Mouse (Mus musculus) forebrain, embryonic 15.5 days (tissue): ENCODE data around the gene Sec1. TPM values are rescaled to one million over a fixed set of nuclear protein-coding genes. Genes with fewer than 3 reads are reported as not detected.

Source experiments
- ATAC-seq: fragments of 200-750 bp; cut with Nextera tagmentation; replicated peaks from 2 replicates; pipeline ENCODE4 v1.8.0; 2017; ENCODE audit warnings: mild to moderate bottlenecking, moderate TSS enrichment, moderate library complexity
- H3K27ac ChIP-seq: fragments of 300-500 bp; sonication (generic); replicated peaks from 2 replicates; pipeline ENCODE4 v1.5.1; 2015; ENCODE audit warnings: mild to moderate bottlenecking, inconsistent platforms
- H3K27me3 ChIP-seq: fragments of 300-500 bp; sonication (generic); 2 replicates; pipeline ENCODE4 v1.6.1; 2015; ENCODE audit warnings: inconsistent platforms
- H3K36me3 ChIP-seq: fragments of 300-500 bp; sonication (generic); 2 replicates; pipeline ENCODE4 v1.6.1; 2015; ENCODE audit warnings: mild to moderate bottlenecking, inconsistent platforms
- H3K4me1 ChIP-seq: fragments of 300-500 bp; sonication (generic); 2 replicates; pipeline ENCODE4 v1.6.1; 2015; ENCODE audit warnings: inconsistent platforms
- H3K4me2 ChIP-seq: fragments of 300-500 bp; sonication (generic); replicated peaks from 2 replicates; pipeline ENCODE4 v1.6.1; 2015; ENCODE audit warnings: mild to moderate bottlenecking, inconsistent platforms
- H3K4me3 ChIP-seq: fragments of 300-500 bp; sonication (generic); 2 replicates; pipeline ENCODE4 v1.5.1; 2015; ENCODE audit warnings: mild to moderate bottlenecking, inconsistent platforms
- H3K9ac ChIP-seq: fragments of 300-500 bp; sonication (generic); replicated peaks from 2 replicates; pipeline ENCODE4 v1.6.1; 2015; ENCODE audit warnings: mild to moderate bottlenecking, inconsistent platforms
- H3K9me3 ChIP-seq: fragments of 300-500 bp; sonication (generic); 2 replicates; pipeline ENCODE4 v1.6.1; 2016; ENCODE audit warnings: inconsistent platforms
- WGBS: fragments of 180-500 bp; shearing (Covaris S2); methylation state at CpG from one replicate; pipeline ENCODE4 v1.1.7; 2015; ENCODE audit warnings: mixed read lengths; 5-methylcytosine and 5-hydroxymethylcytosine counted together
- polyA plus RNA-seq: library from polyadenylated mRNA; unstranded; fragments of >200 nt; fragmentation: Nextera tagmentation; extraction: Ambion mirVana; gene quantifications from 2 replicates; pipeline ENCODE4 v1.2.1, GENCODE M21; 2015

Gene Sec1
- polyA plus RNA-seq, 1 experiment from 2014 or later, result 0.14 TPM

GRCm38 (mm10) chr7:45716460-45716857 lies 22.3 kb upstream of the Sec1 start:
- peaks cover 53% of the 10 kb centered on the region for H3K4me1 ChIP-seq
- H3K4me3 ChIP-seq, result peak overlapping the region; percentile 71
- no peak overlapping the region for H3K9ac ChIP-seq

GRCm38 (mm10) chr7:45715741-45716459 lies 21.7 kb upstream of the Sec1 start:
- Histone ChIP-seq H3K4me3 (peak overlapping the region; percentile 81), H3K4me1 (peaks cover 53% of the 10 kb centered on the region), H3K9ac (peak overlapping the region; percentile 39), H3K9me3 (no peaks in the 10 kb centered on the region), H3K36me3 (peaks cover 44% of the 10 kb centered on the region), H3K4me2 (peak overlapping the region; percentile 88), H3K27ac (peak overlapping the region; percentile 71), H3K27me3 (no peaks in the 10 kb centered on the region)
- no peak for ATAC-seq
- 89% methylated on average over 19 of the region's 19 CpGs for WGBS

More at GRCm38 (mm10) chr7:45716460-45716857, 22.3 kb upstream of the Sec1 start:
- WGBS, result 91% methylated on average over 3 of the region's 3 CpGs
- ATAC-seq, result no peak
- Histone ChIP-seq H3K27ac (no peak overlapping the region), H3K36me3 (peaks cover 43% of the 10 kb centered on the region), H3K27me3 (no peaks in the 10 kb centered on the region), H3K4me2 (peak overlapping the region; percentile 88), H3K9me3 (no peaks in the 10 kb centered on the region)

- Histone ChIP-seq H3K4me1 (peaks cover 49% of the 10 kb centered on the region), H3K9me3 (no peaks in the 10 kb centered on the region)
These were observed 21.0 kb upstream of the Sec1 start, which contains the start of gene Rpl18 for GRCm38 (mm10) chr7:45715090-45715708. Gene Rpl18, plus strand, starts transcription at chr7:45715457.

GRCm38 (mm10) chr7:45714630-45715089 lies 20.5 kb upstream of the Sec1 start:
- ATAC-seq, result peak; percentile 30
- H3K9ac ChIP-seq, result peak overlapping the region; percentile 80
- peak overlapping the region; percentile 81 for H3K4me3 ChIP-seq
- H3K4me2 ChIP-seq, result peak overlapping the region; percentile 88
- H3K4me1 ChIP-seq, result peaks cover 47% of the 10 kb centered on the region
- no peaks in the 10 kb centered on the region for H3K9me3 ChIP-seq
- H3K36me3 ChIP-seq, result peaks cover 44% of the 10 kb centered on the region
- no peaks in the 10 kb centered on the region for H3K27me3 ChIP-seq
- WGBS, result 11% methylated on average over 14 of the region's 14 CpGs
- peak overlapping the region; percentile 71 for H3K27ac ChIP-seq

More at GRCm38 (mm10) chr7:45715090-45715708, 21.0 kb upstream of the Sec1 start, which contains the start of gene Rpl18:
- H3K27me3 ChIP-seq, result no peaks in the 10 kb centered on the region
- peak within 1 kb of the TSS; percentile 88 for H3K4me2 ChIP-seq
- H3K4me3 ChIP-seq, result peak within 1 kb of the TSS; percentile 81
- ATAC-seq, result peak; percentile 92
- H3K27ac ChIP-seq, result peak within 1 kb of the TSS; percentile 71
- WGBS, result 7% methylated on average over 34 of the region's 34 CpGs
- H3K9ac ChIP-seq, result peak within 1 kb of the TSS; percentile 80
- H3K36me3 ChIP-seq, result peaks cover 44% of the 10 kb centered on the region

- H3K36me3 ChIP-seq, result peaks cover 38% of the 10 kb centered on the region
- ATAC-seq, result no peak
- peaks cover 47% of the 10 kb centered on the region for H3K4me1 ChIP-seq
- no peak overlapping the region for H3K27ac ChIP-seq
- peak overlapping the region; percentile 81 for H3K4me3 ChIP-seq
- H3K9ac ChIP-seq, result peak overlapping the region; percentile 80; the same call in 1 of the 2 replicates
- 86% methylated on average over 6 of the region's 6 CpGs for WGBS
- H3K4me2 ChIP-seq, result peak overlapping the region; percentile 88
- H3K9me3 ChIP-seq, result no peaks in the 10 kb centered on the region
- H3K27me3 ChIP-seq, result no peaks in the 10 kb centered on the region
These were observed 19.8 kb upstream of the Sec1 start for GRCm38 (mm10) chr7:45713881-45714520.

GRCm38 (mm10) chr7:45713396-45713795 lies 19.2 kb upstream of the Sec1 start:
- WGBS, result 94% methylated on average over 16 of the region's 16 CpGs
- Histone ChIP-seq H3K27me3 (no peaks in the 10 kb centered on the region), H3K4me3 (no peak overlapping the region), H3K27ac (no peak overlapping the region), H3K36me3 (peaks cover 38% of the 10 kb centered on the region), H3K9me3 (no peaks in the 10 kb centered on the region), H3K4me2 (no peak overlapping the region), H3K9ac (no peak overlapping the region), H3K4me1 (peaks cover 47% of the 10 kb centered on the region)
- ATAC-seq, result no peak

GRCm38 (mm10) chr7:45712022-45712757 lies 18.0 kb upstream of the Sec1 start:
- 89% methylated on average over 21 of the region's 21 CpGs for WGBS
- Histone ChIP-seq H3K4me3 (no peak overlapping the region), H3K9me3 (no peaks in the 10 kb centered on the region), H3K4me1 (peaks cover 58% of the 10 kb centered on the region), H3K4me2 (no peak overlapping the region), H3K9ac (no peak overlapping the region), H3K27ac (no peak overlapping the region), H3K27me3 (no peaks in the 10 kb centered on the region), H3K36me3 (peaks cover 38% of the 10 kb centered on the region)
- ATAC-seq, result no peak

- no peak overlapping the region for H3K4me3 ChIP-seq
- no peak overlapping the region for H3K4me2 ChIP-seq
- no peak for ATAC-seq
- WGBS, result 90% methylated on average over 24 of the region's 24 CpGs
- H3K27ac ChIP-seq, result no peak overlapping the region
- peaks cover 38% of the 10 kb centered on the region for H3K36me3 ChIP-seq
- H3K27me3 ChIP-seq, result no peaks in the 10 kb centered on the region
- H3K9ac ChIP-seq, result no peak overlapping the region
- H3K4me1 ChIP-seq, result peaks cover 58% of the 10 kb centered on the region
- H3K9me3 ChIP-seq, result no peaks in the 10 kb centered on the region
These were observed 17.3 kb upstream of the Sec1 start for GRCm38 (mm10) chr7:45711316-45712021.

- ATAC-seq, result no peak
- H3K27ac ChIP-seq, result no peak overlapping the region; the same call in 1 of the 2 replicates
- H3K9ac ChIP-seq, result no peak overlapping the region
- 93% methylated on average over 20 of the region's 20 CpGs for WGBS
- peaks cover 38% of the 10 kb centered on the region for H3K36me3 ChIP-seq
- no peaks in the 10 kb centered on the region for H3K9me3 ChIP-seq
- no peak overlapping the region for H3K4me3 ChIP-seq
- H3K4me2 ChIP-seq, result no peak overlapping the region
- peaks cover 58% of the 10 kb centered on the region for H3K4me1 ChIP-seq
- H3K27me3 ChIP-seq, result no peaks in the 10 kb centered on the region
These were observed 16.4 kb upstream of the Sec1 start for GRCm38 (mm10) chr7:45710477-45711191.

- H3K36me3 ChIP-seq, result peaks cover 38% of the 10 kb centered on the region
- ATAC-seq, result no peak
- peaks cover 60% of the 10 kb centered on the region for H3K4me1 ChIP-seq
- no peaks in the 10 kb centered on the region for H3K9me3 ChIP-seq
- WGBS, result 79% methylated on average over 14 of the region's 14 CpGs
- H3K4me2 ChIP-seq, result no peak overlapping the region
- H3K4me3 ChIP-seq, result no peak overlapping the region
- peak overlapping the region; percentile 69 for H3K27ac ChIP-seq
- H3K9ac ChIP-seq, result no peak overlapping the region
- H3K27me3 ChIP-seq, result no peaks in the 10 kb centered on the region
These were observed 15.6 kb upstream of the Sec1 start for GRCm38 (mm10) chr7:45709677-45710355.
